Mouse (Mus musculus) heart, postnatal 0 days (tissue): ENCODE results near the gene Popdc3.

Experiments
- CTCF ChIP-seq: IDR thresholded peaks from 2 replicates; pipeline ENCODE4 v1.5.1; 2016; ENCODE audit warnings: antibody characterized with exemption, control low read depth, low read depth
- EP300 ChIP-seq: IDR thresholded peaks from 2 replicates; pipeline ENCODE4 v1.6.1; 2016; ENCODE audit warnings: antibody characterized with exemption, low read depth

GRCm38 (mm10) chr10:45299509-45299908, 121.6 kb downstream of the Popdc3 start:
- TF ChIP-seq CTCF = no peak
- TF ChIP-seq EP300 = no peak
